In the genomic region with DNA sequence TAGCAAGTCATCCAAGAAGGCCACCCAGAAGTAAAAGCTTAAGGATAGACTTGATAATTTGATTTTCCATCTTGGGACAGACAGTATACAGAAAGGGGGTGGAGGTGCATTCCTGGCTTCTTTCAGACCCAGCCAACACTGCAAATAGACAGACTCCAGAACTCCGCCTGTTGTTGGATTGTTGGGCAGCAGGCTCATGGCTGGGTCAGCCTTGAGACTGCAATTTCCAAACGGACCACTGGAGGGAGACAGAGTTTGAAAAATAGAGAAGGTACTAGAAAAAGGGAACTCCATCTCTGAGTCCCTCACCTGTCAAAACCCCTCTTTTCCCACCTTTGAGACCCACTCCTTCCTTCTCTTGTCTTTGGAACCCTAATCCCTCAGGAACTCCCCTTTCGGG, we compare ENCODE assay signal across 9 mouse cellular contexts. TPM values are rescaled to one million over a fixed set of nuclear protein-coding genes. Genes with fewer than 3 reads are reported as not detected.
DNase-seq lines count a peak whose midpoint lies in the region; ATAC-seq and TF ChIP-seq lines count a peak whose summit lies in the region.
"Had no signal": no experiment of that assay in that cellular context is flagged by ENCODE, and none has a peak within 500 bp of the region (broad histone marks: within the 10 kb centered on the region; RNA-seq: fewer than 3 reads in every experiment).

No protein-coding gene starts in this region.

- ATAC-seq in kidney, embryonic 16.5 days (ENCODE audit: low FRiP score, low TSS enrichment): no peak
- 0 out of 2 replicates have a peak, but pooled peaks have one; percentile 18 for ATAC-seq in midbrain, embryonic 15.5 days (replicated peaks)

- no peak overlapping the region for H3K9ac ChIP-seq in kidney, embryonic 16.5 days (replicated peaks; ENCODE audit: low read length)
- H3K9ac ChIP-seq in midbrain, embryonic 15.5 days: no peak overlapping the region
- H3K9ac ChIP-seq: embryonic facial prominence, embryonic 12.5 days had no signal

- H3K4me3 ChIP-seq in kidney, embryonic 16.5 days (ENCODE audit: low read length): no peak overlapping the region
- H3K4me3 ChIP-seq in left cerebral cortex, adult 2 months: no peak overlapping the region
- H3K4me3 ChIP-seq in midbrain, embryonic 15.5 days: no peak overlapping the region
- H3K4me3 ChIP-seq: embryonic facial prominence, embryonic 12.5 days had no signal

- 0 out of 2 replicates have a peak, but pooled peaks cover under 1% of the 10 kb centered on the region for H3K4me1 ChIP-seq in kidney, embryonic 16.5 days (ENCODE audit: insufficient read depth, low read length)
- peaks cover 1% of the 10 kb centered on the region; the same call in 1 of the 2 replicates for H3K4me1 ChIP-seq in midbrain, embryonic 15.5 days
- H3K4me1 ChIP-seq: embryonic facial prominence, embryonic 12.5 days had no signal

- H3K27me3 ChIP-seq in kidney, embryonic 16.5 days (ENCODE audit: insufficient read depth, low read length): peaks cover 18% of the 10 kb centered on the region; the same call in 1 of the 2 replicates
- peaks cover 8% of the 10 kb centered on the region; the same call in 1 of the 2 replicates for H3K27me3 ChIP-seq in midbrain, embryonic 15.5 days (replicated peaks)

- no peaks in the 10 kb centered on the region for H3K9me3 ChIP-seq in kidney, embryonic 16.5 days (ENCODE audit: low read length)
- no peaks in the 10 kb centered on the region for H3K9me3 ChIP-seq in midbrain, embryonic 15.5 days
- H3K9me3 ChIP-seq: embryonic facial prominence, embryonic 12.5 days had no signal

- no peak overlapping the region for H3K27ac ChIP-seq in kidney, embryonic 16.5 days (ENCODE audit: low read length)
- no peak overlapping the region for H3K27ac ChIP-seq in left cerebral cortex, adult 2 months
- no peak overlapping the region for H3K27ac ChIP-seq in midbrain, embryonic 15.5 days
- H3K27ac ChIP-seq: embryonic facial prominence, embryonic 12.5 days had no signal

- 34% methylated on average over 3 of the region's 3 CpGs for WGBS in kidney, embryonic 16.5 days
- 31% methylated on average over 3 of the region's 3 CpGs for WGBS in midbrain, embryonic 15.5 days

- intact Hi-C loops in left cerebral cortex, adult 2 months (cut with DNase I): loop anchor here (1.0 to 10.0 kb wide), 6 partner anchors 305 to 1992 kb away; a partner anchor contains a TSS

- DNase-seq in kidney, adult 18-20 months: peak; percentile 75
- peak; percentile 25 for DNase-seq in ES-CJ7 (ENCODE audit: low read depth, low spot score)
- DNase-seq in cerebellum, adult 8-10 months: peak; percentile 67
- peak; percentile 64 for DNase-seq in gastrocnemius, postnatal 10 days
- DNase-seq in left cerebral cortex, adult 2 months (ENCODE audit: extremely low spot score in 1 of 2, low spot score in 2 of 2): peak; percentile 41 to 76
- DNase-seq in thymus, postnatal 14 days: peak; percentile 57

- peak; percentile 88 for TF ChIP-seq CTCF in left cerebral cortex, adult 2 months (IDR thresholded peaks at IDR 0.05)

- no peak overlapping the region for H3K4me2 ChIP-seq in kidney, embryonic 16.5 days (replicated peaks; ENCODE audit: low read depth, low read length)
- no peak overlapping the region for H3K4me2 ChIP-seq in midbrain, embryonic 15.5 days
- H3K4me2 ChIP-seq: embryonic facial prominence, embryonic 12.5 days had no signal

- H3K36me3 ChIP-seq in kidney, embryonic 16.5 days (ENCODE audit: insufficient read depth, low read length): no peaks in the 10 kb centered on the region
- no peaks in the 10 kb centered on the region for H3K36me3 ChIP-seq in midbrain, embryonic 15.5 days (replicated peaks)
- H3K36me3 ChIP-seq: embryonic facial prominence, embryonic 12.5 days had no signal

RNA-seq across cellular contexts. Expression of a gene that starts 5.9 kb away (rescaled TPM):
- polyA plus RNA-seq in kidney, embryonic 16.5 days (2015; fragmentation: Nextera tagmentation; extraction: Ambion mirVana): 57.0 and 59.1 TPM in 2 replicates
- total RNA-seq in gastrocnemius, postnatal 10 days (2021): 10 to 100 TPM; 11.3 to 17.0 TPM
- total RNA-seq in left cerebral cortex, adult 2 months (2021): 10 to 100 TPM; 17.3 to 23.2 TPM
- 25.6 and 31.9 TPM in 2 replicates for polyA plus RNA-seq in midbrain, embryonic 15.5 days (2015; fragmentation: Nextera tagmentation; extraction: Ambion mirVana)

Comparison
In these comparisons a context has a peak if more than half of its experiments do, and no peak if none do; other contexts are left out.
1. DNase-seq: peak in every context shown above with its lines; median percentile 75 in kidney, adult 18-20 months; 67 in cerebellum, adult 8-10 months; 64 in gastrocnemius, postnatal 10 days; 58 in left cerebral cortex, adult 2 months; 57 in thymus, postnatal 14 days; 25 in ES-CJ7.